Mouse (Mus musculus): ENCODE data around the gene Spdye4c. TPM values are rescaled to one million over a fixed set of nuclear protein-coding genes. Genes with fewer than 3 reads are reported as not detected.

Gene Spdye4c
- not detected in 2 replicates for polyA plus RNA-seq (2014; fragmentation: Nextera tagmentation; extraction: Ambion mirVana)

DNA sequence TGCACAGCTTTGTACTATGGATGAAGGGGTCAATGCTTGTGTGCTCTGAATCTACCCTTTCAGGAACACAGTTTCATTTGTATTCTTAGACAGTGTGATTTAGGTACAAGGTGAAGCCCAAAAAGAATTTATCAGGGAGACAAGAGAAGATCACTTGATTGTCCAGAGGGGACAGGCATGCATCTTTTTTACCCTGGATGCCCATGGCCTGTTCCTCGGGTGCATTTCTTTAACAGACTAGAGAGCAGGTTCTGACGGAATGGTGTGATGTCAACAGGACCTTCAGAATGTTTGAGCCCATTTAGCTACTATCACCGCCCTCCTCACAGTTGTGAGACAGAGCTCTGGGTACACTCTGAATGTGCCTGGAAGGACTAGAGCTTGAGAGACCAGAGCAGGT lies at the start of gene Spdye4c:
Gene Spdye4c, plus strand, starts transcription at position 301 of the 400 bp plus-strand sequence.
- H3K27ac ChIP-seq (replicated peaks; ENCODE audit: low read depth, low read length) = no peak within 1 kb of the TSS
- H3K4me2 ChIP-seq (ENCODE audit: low read depth, low read length) = no peak within 1 kb of the TSS
- no peak for ATAC-seq (replicated peaks; ENCODE audit: insufficient number of reproducible peaks, low FRiP score, low TSS enrichment, low read depth)
- H3K9ac ChIP-seq (replicated peaks; ENCODE audit: low read length) = no peak within 1 kb of the TSS
- H3K4me1 ChIP-seq (ENCODE audit: control insufficient read depth, insufficient read depth, low read length) = no peaks in the 10 kb centered on the region
- H3K4me3 ChIP-seq (ENCODE audit: low read depth, low read length) = no peak within 1 kb of the TSS
- H3K27me3 ChIP-seq (ENCODE audit: control insufficient read depth, insufficient read depth, low read length) = no peaks in the 10 kb centered on the region
- no peak for DNase-seq (ENCODE audit: low spot score)
- 90% methylated on average over 3 of the region's 3 CpGs for WGBS
- no peaks in the 10 kb centered on the region for H3K36me3 ChIP-seq (replicated peaks; ENCODE audit: control insufficient read depth, insufficient read depth, low read depth, low read length)
- H3K9me3 ChIP-seq (replicated peaks; ENCODE audit: control insufficient read depth, low read length) = no peaks in the 10 kb centered on the region

DNA sequence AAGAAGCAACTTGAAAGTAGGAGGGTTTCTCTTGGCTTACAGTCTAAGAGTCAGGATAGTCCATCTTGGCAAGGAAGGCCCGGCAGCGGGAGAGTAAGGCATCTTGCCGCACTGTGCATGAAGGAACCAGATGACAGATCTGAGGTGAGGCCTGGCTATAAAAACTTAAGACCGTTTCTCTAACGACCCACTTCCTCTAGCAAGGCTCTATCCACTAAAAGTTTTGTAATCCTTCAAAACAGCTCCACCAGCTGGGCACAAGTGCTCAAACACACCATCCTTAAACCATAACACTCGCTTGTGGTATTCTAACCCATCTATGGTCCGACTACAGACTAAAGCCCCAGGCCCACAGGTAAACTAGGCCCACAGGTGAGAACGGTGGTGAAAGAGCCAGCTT lies 47.5 kb upstream of the Spdye4c start:
- ATAC-seq (replicated peaks; ENCODE audit: insufficient number of reproducible peaks, low FRiP score, low TSS enrichment, low read depth) (no peak), DNase-seq (ENCODE audit: low spot score) (no peak)

DNA sequence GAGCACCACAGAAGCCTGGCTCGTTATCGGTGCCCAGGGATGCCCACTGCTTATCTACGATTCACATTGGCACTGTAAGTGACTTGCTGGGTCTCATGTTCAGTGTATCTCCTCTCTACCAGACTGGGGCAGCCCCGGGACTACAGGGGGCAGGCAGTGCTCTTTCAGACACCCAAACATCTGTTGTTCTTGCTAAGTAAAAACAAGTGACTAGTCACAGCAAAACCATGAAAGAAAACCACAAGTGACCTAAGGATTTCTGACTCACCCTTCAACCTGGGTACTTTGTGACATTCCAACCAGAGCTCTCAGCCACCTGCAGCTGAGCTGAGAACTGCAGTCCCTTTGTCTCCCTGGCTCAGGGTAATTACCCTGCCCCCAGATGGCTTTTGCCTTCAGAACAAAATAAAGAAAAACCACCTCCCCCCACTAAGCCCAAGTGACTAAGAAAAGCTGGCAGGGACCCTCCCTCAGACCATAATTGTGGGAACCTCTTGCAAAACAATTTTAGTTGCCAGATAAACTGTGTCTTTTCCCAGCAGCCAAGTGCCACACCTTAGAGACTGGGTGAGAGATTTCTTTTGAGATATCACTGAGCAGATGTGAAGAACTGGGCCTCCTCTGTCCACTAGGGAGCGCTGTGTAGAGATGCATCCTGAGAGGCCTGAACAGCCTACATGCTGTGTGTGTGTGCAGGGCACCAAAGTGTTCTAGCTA lies 46.4 kb upstream of the Spdye4c start:
- peak; percentile 76 for DNase-seq (ENCODE audit: low spot score)
- no peaks in the 10 kb centered on the region for H3K36me3 ChIP-seq (replicated peaks; ENCODE audit: control insufficient read depth, insufficient read depth, low read depth, low read length)
- H3K27ac ChIP-seq (replicated peaks; ENCODE audit: low read depth, low read length) = no peak overlapping the region
- H3K9me3 ChIP-seq (replicated peaks; ENCODE audit: control insufficient read depth, low read length) = no peaks in the 10 kb centered on the region
- no peaks in the 10 kb centered on the region; the same call in 1 of the 2 replicates for H3K4me1 ChIP-seq (ENCODE audit: control insufficient read depth, insufficient read depth, low read length)
- WGBS = 35% methylated on average over 5 of the region's 5 CpGs
- H3K27me3 ChIP-seq (ENCODE audit: control insufficient read depth, insufficient read depth, low read length) = no peaks in the 10 kb centered on the region
- H3K9ac ChIP-seq (replicated peaks; ENCODE audit: low read length) = no peak overlapping the region
- no peak overlapping the region for H3K4me2 ChIP-seq (ENCODE audit: low read depth, low read length)
- ATAC-seq (replicated peaks; ENCODE audit: insufficient number of reproducible peaks, low FRiP score, low TSS enrichment, low read depth) = peak; percentile 60; the same call in 1 of the 2 replicates
- H3K4me3 ChIP-seq (ENCODE audit: low read depth, low read length) = no peak overlapping the region

More for the DNA sequence above, 47.5 kb upstream of the Spdye4c start:
- WGBS = 77% methylated on average over 8 of the region's 8 CpGs
- H3K4me3 ChIP-seq (ENCODE audit: low read depth, low read length) = no peak overlapping the region
- H3K9ac ChIP-seq (replicated peaks; ENCODE audit: low read length) = no peak overlapping the region
- H3K4me1 ChIP-seq (ENCODE audit: control insufficient read depth, insufficient read depth, low read length) = no peaks in the 10 kb centered on the region; the same call in 1 of the 2 replicates
- H3K27ac ChIP-seq (replicated peaks; ENCODE audit: low read depth, low read length) = no peak overlapping the region
- no peak overlapping the region for H3K4me2 ChIP-seq (ENCODE audit: low read depth, low read length)
- H3K9me3 ChIP-seq (replicated peaks; ENCODE audit: control insufficient read depth, low read length) = no peaks in the 10 kb centered on the region
- no peaks in the 10 kb centered on the region for H3K36me3 ChIP-seq (replicated peaks; ENCODE audit: control insufficient read depth, insufficient read depth, low read depth, low read length)
- H3K27me3 ChIP-seq (ENCODE audit: control insufficient read depth, insufficient read depth, low read length) = no peaks in the 10 kb centered on the region

DNA sequence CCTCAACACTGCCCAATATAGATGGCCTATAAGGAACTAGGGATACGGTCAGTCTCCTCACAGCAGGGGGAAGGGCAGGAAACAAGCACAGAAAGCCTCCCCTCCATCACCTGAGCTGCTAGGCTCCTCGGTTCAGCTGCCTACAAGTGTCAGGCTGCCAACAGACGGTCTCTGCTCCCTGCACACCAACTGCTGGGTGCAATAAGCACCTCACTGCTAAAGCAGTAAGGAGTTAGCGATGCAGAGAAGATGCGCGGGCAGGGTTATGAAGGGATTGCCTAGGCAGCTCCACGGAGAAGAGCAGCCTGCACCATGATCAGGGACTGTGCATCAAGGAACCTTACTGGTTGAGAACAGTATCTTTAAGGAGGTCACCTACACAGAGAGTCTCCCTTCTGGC lies 45.6 kb upstream of the Spdye4c start:
- Histone ChIP-seq H3K4me1 (ENCODE audit: control insufficient read depth, insufficient read depth, low read length) (no peaks in the 10 kb centered on the region; the same call in 1 of the 2 replicates), H3K27me3 (ENCODE audit: control insufficient read depth, insufficient read depth, low read length) (no peaks in the 10 kb centered on the region), H3K36me3 (replicated peaks; ENCODE audit: control insufficient read depth, insufficient read depth, low read depth, low read length) (no peaks in the 10 kb centered on the region), H3K4me3 (ENCODE audit: low read depth, low read length) (no peak overlapping the region), H3K27ac (replicated peaks; ENCODE audit: low read depth, low read length) (no peak overlapping the region), H3K9me3 (replicated peaks; ENCODE audit: control insufficient read depth, low read length) (no peaks in the 10 kb centered on the region), H3K4me2 (ENCODE audit: low read depth, low read length) (no peak overlapping the region), H3K9ac (replicated peaks; ENCODE audit: low read length) (no peak overlapping the region)
- DNase-seq (ENCODE audit: low spot score) (no peak), ATAC-seq (replicated peaks; ENCODE audit: insufficient number of reproducible peaks, low FRiP score, low TSS enrichment, low read depth) (no peak)
- 75% methylated on average over 7 of the region's 7 CpGs for WGBS

DNA sequence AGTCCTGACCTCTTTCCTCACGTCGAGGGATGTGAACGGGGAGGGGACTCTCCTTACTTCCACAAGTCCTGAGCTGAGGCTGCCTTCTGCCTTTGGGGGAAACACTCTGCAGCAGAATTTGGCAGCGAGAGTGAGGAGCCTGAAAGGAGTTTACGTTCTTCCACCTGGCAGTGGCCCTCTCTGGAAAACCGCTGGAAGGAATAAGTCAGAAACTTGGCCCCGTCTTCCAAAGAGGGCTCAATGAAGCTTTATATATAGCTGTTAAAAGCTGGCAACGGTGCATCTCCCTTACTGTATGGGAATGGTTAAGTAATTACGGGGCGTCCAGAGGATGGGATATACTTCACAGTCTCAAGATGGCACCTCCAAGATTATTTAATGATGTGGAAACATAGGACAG lies 43.9 kb upstream of the Spdye4c start:
- WGBS = 83% methylated on average over 10 of the region's 10 CpGs
- Histone ChIP-seq H3K36me3 (replicated peaks; ENCODE audit: control insufficient read depth, insufficient read depth, low read depth, low read length) (no peaks in the 10 kb centered on the region), H3K27me3 (ENCODE audit: control insufficient read depth, insufficient read depth, low read length) (no peaks in the 10 kb centered on the region), H3K4me3 (ENCODE audit: low read depth, low read length) (no peak overlapping the region), H3K9me3 (replicated peaks; ENCODE audit: control insufficient read depth, low read length) (no peaks in the 10 kb centered on the region), H3K4me2 (ENCODE audit: low read depth, low read length) (no peak overlapping the region), H3K4me1 (ENCODE audit: control insufficient read depth, insufficient read depth, low read length) (no peaks in the 10 kb centered on the region; the same call in 1 of the 2 replicates), H3K27ac (replicated peaks; ENCODE audit: low read depth, low read length) (no peak overlapping the region), H3K9ac (replicated peaks; ENCODE audit: low read length) (no peak overlapping the region)
- ATAC-seq (replicated peaks; ENCODE audit: insufficient number of reproducible peaks, low FRiP score, low TSS enrichment, low read depth) (no peak), DNase-seq (ENCODE audit: low spot score) (no peak)

DNA sequence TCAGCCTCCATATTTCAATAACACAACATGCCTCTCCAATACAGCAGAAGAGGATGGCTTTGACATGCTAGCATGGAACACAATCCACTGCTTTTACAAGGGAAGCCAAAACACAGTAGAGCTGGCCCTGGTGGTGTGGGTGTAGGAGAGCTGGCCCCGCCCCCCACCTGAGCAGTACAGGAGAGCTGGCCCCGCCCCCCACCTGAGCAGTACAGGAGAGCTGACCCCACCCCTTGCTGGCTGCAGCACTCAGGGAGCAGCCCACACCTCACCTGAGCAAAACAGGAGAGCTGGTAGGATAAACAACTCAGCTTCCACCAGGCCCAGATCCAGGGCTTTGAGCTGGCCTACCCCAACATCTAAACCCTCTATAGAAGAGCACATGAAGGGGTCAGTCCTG lies 42.7 kb upstream of the Spdye4c start:
- Histone ChIP-seq H3K27me3 (ENCODE audit: control insufficient read depth, insufficient read depth, low read length) (no peaks in the 10 kb centered on the region), H3K36me3 (replicated peaks; ENCODE audit: control insufficient read depth, insufficient read depth, low read depth, low read length) (no peaks in the 10 kb centered on the region), H3K9ac (replicated peaks; ENCODE audit: low read length) (no peak overlapping the region), H3K27ac (replicated peaks; ENCODE audit: low read depth, low read length) (no peak overlapping the region), H3K9me3 (replicated peaks; ENCODE audit: control insufficient read depth, low read length) (no peaks in the 10 kb centered on the region), H3K4me1 (ENCODE audit: control insufficient read depth, insufficient read depth, low read length) (no peaks in the 10 kb centered on the region; the same call in 1 of the 2 replicates), H3K4me2 (ENCODE audit: low read depth, low read length) (no peak overlapping the region), H3K4me3 (ENCODE audit: low read depth, low read length) (no peak overlapping the region)
- ATAC-seq (replicated peaks; ENCODE audit: insufficient number of reproducible peaks, low FRiP score, low TSS enrichment, low read depth) = 0 out of 2 replicates have a peak, but pooled peaks have one; percentile 21
- 55% methylated on average over 2 of the region's 2 CpGs for WGBS
- no peak for DNase-seq (ENCODE audit: low spot score)

DNA sequence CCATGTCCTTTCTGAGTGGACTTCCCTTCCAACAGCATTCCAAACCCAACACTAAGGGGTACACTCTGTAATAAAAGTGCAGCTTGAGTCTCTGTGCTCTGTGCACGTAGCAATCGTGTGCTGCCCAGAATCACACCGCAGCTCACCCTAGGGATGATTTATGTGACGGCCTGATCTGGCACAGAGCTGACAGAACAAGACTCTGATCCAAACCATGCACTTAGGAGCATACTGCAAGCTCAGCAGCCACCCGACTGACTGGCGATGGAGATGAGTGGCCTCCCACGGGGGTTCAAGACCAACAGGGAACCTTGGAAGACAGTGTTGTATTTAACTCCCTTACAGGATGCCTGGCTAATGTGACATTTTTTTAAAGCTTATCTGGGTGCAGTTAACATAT lies 41.4 kb upstream of the Spdye4c start:
- H3K36me3 ChIP-seq (replicated peaks; ENCODE audit: control insufficient read depth, insufficient read depth, low read depth, low read length) = no peaks in the 10 kb centered on the region
- WGBS = 54% methylated on average over 7 of the region's 7 CpGs

DNA sequence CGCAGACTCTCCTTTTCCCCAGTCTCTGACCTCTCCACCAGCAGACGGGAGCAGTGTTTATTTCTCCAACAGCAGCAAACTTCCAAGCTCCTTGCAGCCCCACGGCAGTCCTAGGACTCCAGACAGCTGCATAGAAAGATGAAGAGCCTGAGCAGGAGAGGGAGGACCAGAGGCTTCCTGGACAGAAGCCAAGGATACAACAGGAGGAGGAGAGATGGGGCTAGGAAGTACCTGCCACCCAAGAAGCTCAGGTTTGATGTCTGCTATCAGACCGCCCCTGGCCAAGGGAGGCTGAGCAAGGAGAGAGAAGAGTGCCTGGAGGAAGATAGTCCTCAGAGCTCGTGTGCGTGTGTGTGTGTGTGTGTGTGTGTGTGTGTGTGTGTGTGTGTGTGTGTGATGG lies 41.0 kb upstream of the Spdye4c start:
- Histone ChIP-seq H3K9me3 (replicated peaks; ENCODE audit: control insufficient read depth, low read length) (no peaks in the 10 kb centered on the region), H3K27ac (replicated peaks; ENCODE audit: low read depth, low read length) (no peak overlapping the region), H3K36me3 (replicated peaks; ENCODE audit: control insufficient read depth, insufficient read depth, low read depth, low read length) (no peaks in the 10 kb centered on the region), H3K27me3 (ENCODE audit: control insufficient read depth, insufficient read depth, low read length) (no peaks in the 10 kb centered on the region), H3K4me3 (ENCODE audit: low read depth, low read length) (no peak overlapping the region), H3K9ac (replicated peaks; ENCODE audit: low read length) (no peak overlapping the region), H3K4me1 (ENCODE audit: control insufficient read depth, insufficient read depth, low read length) (no peaks in the 10 kb centered on the region), H3K4me2 (ENCODE audit: low read depth, low read length) (no peak overlapping the region)
- DNase-seq (ENCODE audit: low spot score) (no peak), ATAC-seq (replicated peaks; ENCODE audit: insufficient number of reproducible peaks, low FRiP score, low TSS enrichment, low read depth) (no peak)
- 39% methylated on average over 6 of the region's 6 CpGs for WGBS

More for the DNA sequence above, 41.4 kb upstream of the Spdye4c start:
- H3K9ac ChIP-seq (replicated peaks; ENCODE audit: low read length) = no peak overlapping the region
- DNase-seq (ENCODE audit: low spot score) (no peak), ATAC-seq (replicated peaks; ENCODE audit: insufficient number of reproducible peaks, low FRiP score, low TSS enrichment, low read depth) (no peak)
- no peak overlapping the region for H3K27ac ChIP-seq (replicated peaks; ENCODE audit: low read depth, low read length)
- no peak overlapping the region for H3K4me3 ChIP-seq (ENCODE audit: low read depth, low read length)
- H3K4me1 ChIP-seq (ENCODE audit: control insufficient read depth, insufficient read depth, low read length) = no peaks in the 10 kb centered on the region; the same call in 1 of the 2 replicates
- H3K9me3 ChIP-seq (replicated peaks; ENCODE audit: control insufficient read depth, low read length) = no peaks in the 10 kb centered on the region
- H3K4me2 ChIP-seq (ENCODE audit: low read depth, low read length) = no peak overlapping the region
- no peaks in the 10 kb centered on the region for H3K27me3 ChIP-seq (ENCODE audit: control insufficient read depth, insufficient read depth, low read length)

All from embryonic facial prominence, embryonic 11.5 days (tissue).